Mouse (Mus musculus): ENCODE results near the gene Rapgef6.

The Rapgef6 gene

DNA sequence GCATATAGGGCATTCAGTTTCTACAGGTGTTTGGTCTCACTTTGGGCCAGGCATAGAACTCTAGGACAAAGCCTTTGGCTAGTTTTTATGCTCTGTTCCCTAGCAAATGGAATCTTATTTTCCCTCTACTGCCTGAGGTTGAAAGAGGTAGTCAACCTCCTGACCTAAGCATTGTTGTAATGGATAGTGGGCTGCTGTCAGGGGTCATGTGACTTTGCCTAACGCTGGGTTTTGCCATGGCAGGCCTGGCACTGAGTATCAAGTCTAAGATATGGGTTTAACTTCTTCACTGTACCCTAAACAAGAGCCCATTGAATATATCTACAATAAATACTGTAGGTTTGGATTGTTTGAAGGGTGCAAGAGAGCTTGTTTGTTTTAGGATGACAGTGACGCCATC lies 16.4 kb downstream of the Rapgef6 start:
- TF ChIP-seq GATA4 (IDR thresholded peaks at IDR 0.05; ENCODE audit: insufficient replicate concordance, low read length), result no peak

DNA sequence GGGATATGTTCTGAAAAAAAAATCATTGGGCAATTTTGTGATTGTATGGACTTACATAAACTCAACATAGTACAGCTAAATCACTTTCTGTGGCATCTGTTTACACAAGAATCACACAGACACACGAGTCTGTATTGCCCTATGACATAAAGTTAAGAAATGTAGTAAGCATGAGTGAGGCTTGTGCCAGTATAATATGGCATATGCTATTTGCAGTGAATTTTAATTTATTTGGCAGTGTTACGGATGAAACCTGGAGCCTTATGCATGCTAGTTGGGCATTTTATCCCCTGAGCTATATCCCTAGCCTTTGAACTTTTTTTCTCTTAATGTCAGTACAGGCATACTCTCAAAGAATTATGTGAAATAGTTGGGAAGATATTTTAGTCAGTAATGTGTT lies 16.8 kb downstream of the Rapgef6 start:
- TF ChIP-seq GATA4 (IDR thresholded peaks at IDR 0.05; ENCODE audit: insufficient replicate concordance, low read length), result no peak

DNA sequence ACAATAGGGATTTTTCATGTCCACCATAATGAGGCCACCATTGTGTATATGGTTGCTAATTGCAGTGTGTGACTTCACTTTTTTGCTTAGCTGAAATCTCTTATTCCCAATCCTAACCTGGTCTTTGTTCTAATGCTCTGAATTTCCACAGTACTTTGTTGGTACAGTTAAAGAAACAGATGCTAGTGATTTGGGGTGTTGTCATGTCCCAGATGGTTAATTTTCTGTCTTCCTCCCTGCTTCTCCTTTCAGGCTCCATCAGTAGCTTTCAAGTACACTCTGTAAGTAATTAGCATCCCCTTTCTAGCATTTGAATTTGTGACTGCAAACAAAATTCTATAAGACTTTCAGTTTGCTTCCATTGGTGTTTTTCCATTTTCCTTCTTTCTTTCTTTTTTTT lies 17.7 kb downstream of the Rapgef6 start:
- no peak for TF ChIP-seq GATA4 (IDR thresholded peaks at IDR 0.05; ENCODE audit: insufficient replicate concordance, low read length)

DNA sequence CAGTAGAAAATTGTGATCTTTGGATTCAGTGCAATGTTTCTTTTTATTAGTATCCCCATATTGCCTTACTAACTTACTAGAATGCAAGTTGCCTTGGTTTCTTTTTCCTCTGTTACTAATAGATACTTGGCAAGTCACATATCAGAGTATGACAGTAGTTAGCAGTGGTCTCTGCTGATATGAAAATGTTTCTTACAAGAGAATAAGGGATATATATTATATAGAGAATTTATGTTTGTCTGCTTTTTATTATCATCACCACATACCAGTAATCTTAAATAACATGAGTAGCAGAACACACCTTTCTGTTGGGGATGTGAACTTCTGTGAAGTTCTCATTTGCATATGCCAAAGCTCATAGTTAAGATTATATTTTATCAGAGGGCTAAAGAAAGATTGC lies 19.8 kb downstream of the Rapgef6 start:
- no peak for TF ChIP-seq GATA4 (IDR thresholded peaks at IDR 0.05; ENCODE audit: insufficient replicate concordance, low read length)

DNA sequence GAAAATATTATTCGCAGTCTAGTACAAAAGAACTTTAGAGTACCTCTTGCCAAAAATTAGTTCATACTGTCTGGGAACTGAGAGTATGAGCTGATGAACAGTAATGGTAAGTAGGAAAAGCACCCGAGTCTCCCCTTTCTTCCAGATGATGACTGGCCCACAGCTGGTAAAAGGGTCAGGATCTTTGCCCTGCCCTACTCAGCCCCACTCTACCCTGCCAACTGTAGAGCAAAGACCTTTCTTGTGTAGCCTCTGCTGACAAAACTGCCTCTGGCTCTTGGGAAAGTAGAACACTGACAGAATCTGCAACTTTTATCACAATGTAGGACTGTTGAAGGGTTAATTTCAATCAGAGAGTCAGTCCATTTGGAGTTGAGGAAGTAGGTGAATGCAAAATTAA lies 32.3 kb downstream of the Rapgef6 start:
- TF ChIP-seq GATA4 (IDR thresholded peaks at IDR 0.05; ENCODE audit: insufficient replicate concordance, low read length), result no peak

GRCm38 (mm10) chr11:54562761-54563160 lies 40.1 kb downstream of the Rapgef6 start:
- no peak for TF ChIP-seq GATA4 (IDR thresholded peaks at IDR 0.05; ENCODE audit: insufficient replicate concordance, low read length)

DNA sequence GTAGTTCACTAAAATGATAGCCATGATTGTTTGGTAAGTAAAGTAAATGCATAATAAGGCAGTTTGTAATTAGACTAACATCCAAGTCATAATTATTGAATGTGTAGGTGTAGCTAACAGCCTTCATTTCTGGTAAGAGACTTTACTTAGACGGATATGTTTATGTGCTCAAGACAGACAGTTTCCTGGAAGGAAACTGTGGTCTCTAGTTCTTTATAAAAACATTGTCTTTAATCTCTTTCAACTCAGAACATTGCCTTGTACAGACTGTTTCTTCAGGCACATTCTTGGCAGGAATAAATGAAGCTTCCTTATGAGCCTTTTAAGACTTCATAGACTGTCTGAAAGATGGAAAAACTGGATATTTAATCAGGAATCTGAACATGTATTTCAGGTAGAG lies 45.3 kb downstream of the Rapgef6 start:
- TF ChIP-seq GATA4 (IDR thresholded peaks at IDR 0.05; ENCODE audit: insufficient replicate concordance, low read length), result no peak

GRCm38 (mm10) chr11:54574741-54575140 lies 52.1 kb downstream of the Rapgef6 start:
- no peak for TF ChIP-seq GATA4 (IDR thresholded peaks at IDR 0.05; ENCODE audit: insufficient replicate concordance, low read length)

GRCm38 (mm10) chr11:54592585-54592984 lies 69.9 kb downstream of the Rapgef6 start:
- no peak for TF ChIP-seq GATA4 (IDR thresholded peaks at IDR 0.05; ENCODE audit: insufficient replicate concordance, low read length)

GRCm38 (mm10) chr11:54594049-54594448 lies 71.4 kb downstream of the Rapgef6 start:
- no peak for TF ChIP-seq GATA4 (IDR thresholded peaks at IDR 0.05; ENCODE audit: insufficient replicate concordance, low read length)

DNA sequence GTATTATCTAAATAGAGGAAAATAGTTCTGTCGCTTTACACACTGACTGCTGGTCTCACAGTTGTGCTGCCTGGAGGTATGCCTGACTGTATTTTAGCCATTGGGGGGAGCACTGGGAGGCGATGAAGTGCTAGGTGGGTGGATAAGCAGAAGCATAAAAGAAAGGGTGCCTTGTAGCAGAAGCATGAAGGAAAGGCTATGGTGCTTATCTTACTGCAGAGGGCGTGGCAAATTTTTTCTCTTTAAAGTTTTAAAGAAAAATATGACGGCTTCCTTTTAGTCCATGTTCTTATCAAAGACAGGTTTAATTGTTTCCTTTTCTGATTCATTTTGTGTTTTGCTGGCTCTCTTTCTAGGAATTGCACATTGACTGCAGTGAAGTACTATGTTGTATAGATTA lies 72.4 kb downstream of the Rapgef6 start:
- TF ChIP-seq GATA4 (IDR thresholded peaks at IDR 0.05; ENCODE audit: insufficient replicate concordance, low read length), result no peak

GRCm38 (mm10) chr11:54595905-54596555 lies 73.4 kb downstream of the Rapgef6 start:
- TF ChIP-seq GATA4 (IDR thresholded peaks at IDR 0.05; ENCODE audit: insufficient replicate concordance, low read length), result no peak

DNA sequence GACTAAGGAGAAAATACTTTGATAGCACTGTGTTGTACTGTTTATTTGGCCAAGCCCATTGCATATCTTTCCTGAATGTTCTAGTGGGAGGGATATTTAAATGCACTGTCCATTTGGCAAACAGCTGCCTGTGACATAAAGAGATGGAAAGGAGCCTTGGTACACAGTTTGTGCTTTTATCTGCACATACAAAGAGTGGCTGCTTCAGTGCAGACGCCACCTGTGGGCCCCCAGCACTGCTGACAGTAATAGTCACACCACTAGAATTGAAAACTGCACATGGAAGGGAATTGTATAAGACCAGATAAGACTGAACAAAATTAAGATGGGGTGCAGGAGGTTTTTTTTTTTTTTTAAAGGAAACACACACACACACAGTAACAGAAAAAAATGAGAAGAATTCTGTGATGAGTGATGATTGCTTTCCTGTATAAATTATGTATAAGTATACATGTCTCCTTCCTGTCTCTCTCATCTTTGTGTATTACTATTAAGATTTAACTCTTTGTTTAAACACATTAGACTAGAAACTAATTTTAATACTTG lies 75.3 kb downstream of the Rapgef6 start:
- no peak for TF ChIP-seq GATA4 (IDR thresholded peaks at IDR 0.05; ENCODE audit: insufficient replicate concordance, low read length)

- no peak for TF ChIP-seq GATA4 (IDR thresholded peaks at IDR 0.05; ENCODE audit: insufficient replicate concordance, low read length)
Measured at GRCm38 (mm10) chr11:54601121-54601520, 78.5 kb downstream of the Rapgef6 start.

GRCm38 (mm10) chr11:54604415-54604814 lies 81.8 kb downstream of the Rapgef6 start:
- no peak for TF ChIP-seq GATA4 (IDR thresholded peaks at IDR 0.05; ENCODE audit: insufficient replicate concordance, low read length)

GRCm38 (mm10) chr11:54613628-54614027 lies 91.0 kb downstream of the Rapgef6 start:
- no peak for TF ChIP-seq GATA4 (IDR thresholded peaks at IDR 0.05; ENCODE audit: insufficient replicate concordance, low read length)

DNA sequence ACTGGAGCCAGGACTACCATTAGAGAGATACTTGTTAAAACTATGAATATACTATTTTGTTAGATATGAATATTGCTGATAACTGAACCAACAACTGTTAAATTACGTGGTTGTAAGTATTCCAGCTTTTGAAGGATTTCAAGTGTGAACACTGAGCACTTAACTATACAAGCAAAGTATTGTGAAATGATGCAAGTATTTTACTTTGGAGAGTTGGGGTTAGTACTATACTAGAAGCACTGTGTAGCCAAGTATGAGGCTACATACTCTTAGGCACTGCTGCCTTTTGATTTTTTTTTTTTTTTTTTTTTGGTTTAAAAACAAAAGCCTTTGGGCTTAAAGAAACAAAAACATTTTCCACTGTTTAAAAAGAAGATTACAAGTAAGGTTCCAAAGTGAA lies 91.9 kb downstream of the Rapgef6 start:
- no peak for TF ChIP-seq GATA4 (IDR thresholded peaks at IDR 0.05; ENCODE audit: insufficient replicate concordance, low read length)

Data from liver, adult (tissue).